Mouse (Mus musculus): ENCODE results near the gene Gm20388. TPM values are rescaled to one million over a fixed set of nuclear protein-coding genes. Genes with fewer than 3 reads are reported as not detected.

The Gm20388 gene
- polyA plus RNA-seq, 1 experiment from 2014 or later = 8.3 TPM

GRCm38 (mm10) chr8:123823532-123824123, 3913.0 kb downstream of the Gm20388 start:
- DNase-seq (ENCODE audit: low spot score) (no peak), ATAC-seq (replicated peaks; ENCODE audit: low FRiP score, low TSS enrichment, low read depth) (no peak)
- no peaks in the 10 kb centered on the region for H3K9me3 ChIP-seq (ENCODE audit: control insufficient read depth, low read length)
- no peak overlapping the region for H3K27ac ChIP-seq (ENCODE audit: low read depth)
- no peak overlapping the region for H3K4me2 ChIP-seq (ENCODE audit: low read length)
- H3K4me1 ChIP-seq (replicated peaks; ENCODE audit: control insufficient read depth, insufficient read depth, low read length) = no peaks in the 10 kb centered on the region
- H3K9ac ChIP-seq (ENCODE audit: low read length) = no peak overlapping the region
- peaks cover 29% of the 10 kb centered on the region for H3K36me3 ChIP-seq (ENCODE audit: control insufficient read depth, insufficient read depth, low read length)
- no peaks in the 10 kb centered on the region for H3K27me3 ChIP-seq (replicated peaks; ENCODE audit: control insufficient read depth, insufficient read depth, low read length)
- H3K4me3 ChIP-seq (ENCODE audit: low read depth, low read length) = no peak overlapping the region
- 82% methylated on average over 18 of the region's 18 CpGs for WGBS

GRCm38 (mm10) chr8:123826001-123826400, 3915.4 kb downstream of the Gm20388 start:
- no peak overlapping the region for H3K4me2 ChIP-seq (ENCODE audit: low read length)
- H3K27me3 ChIP-seq (replicated peaks; ENCODE audit: control insufficient read depth, insufficient read depth, low read length) = no peaks in the 10 kb centered on the region
- ATAC-seq (replicated peaks; ENCODE audit: low FRiP score, low TSS enrichment, low read depth) (no peak), DNase-seq (ENCODE audit: low spot score) (no peak)
- H3K27ac ChIP-seq (ENCODE audit: low read depth) = no peak overlapping the region
- no peak overlapping the region for H3K4me3 ChIP-seq (ENCODE audit: low read depth, low read length)
- H3K4me1 ChIP-seq (replicated peaks; ENCODE audit: control insufficient read depth, insufficient read depth, low read length) = no peaks in the 10 kb centered on the region
- no peak overlapping the region for H3K9ac ChIP-seq (ENCODE audit: low read length)
- H3K36me3 ChIP-seq (ENCODE audit: control insufficient read depth, insufficient read depth, low read length) = peaks cover 52% of the 10 kb centered on the region
- no peaks in the 10 kb centered on the region for H3K9me3 ChIP-seq (ENCODE audit: control insufficient read depth, low read length)
- WGBS = 62% methylated on average over 9 of the region's 9 CpGs

- Histone ChIP-seq H3K36me3 (ENCODE audit: control insufficient read depth, insufficient read depth, low read length) (peaks cover 55% of the 10 kb centered on the region), H3K4me1 (replicated peaks; ENCODE audit: control insufficient read depth, insufficient read depth, low read length) (no peaks in the 10 kb centered on the region), H3K9me3 (ENCODE audit: control insufficient read depth, low read length) (no peaks in the 10 kb centered on the region), H3K27ac (ENCODE audit: low read depth) (no peak overlapping the region), H3K27me3 (replicated peaks; ENCODE audit: control insufficient read depth, insufficient read depth, low read length) (no peaks in the 10 kb centered on the region), H3K9ac (ENCODE audit: low read length) (no peak overlapping the region), H3K4me2 (ENCODE audit: low read length) (no peak overlapping the region), H3K4me3 (ENCODE audit: low read depth, low read length) (no peak overlapping the region)
- DNase-seq (ENCODE audit: low spot score) (no peak), ATAC-seq (replicated peaks; ENCODE audit: low FRiP score, low TSS enrichment, low read depth) (no peak)
- WGBS = 90% methylated on average over 7 of the region's 7 CpGs
Observed at GRCm38 (mm10) chr8:123826758-123827157, 3916.1 kb downstream of the Gm20388 start.

DNA sequence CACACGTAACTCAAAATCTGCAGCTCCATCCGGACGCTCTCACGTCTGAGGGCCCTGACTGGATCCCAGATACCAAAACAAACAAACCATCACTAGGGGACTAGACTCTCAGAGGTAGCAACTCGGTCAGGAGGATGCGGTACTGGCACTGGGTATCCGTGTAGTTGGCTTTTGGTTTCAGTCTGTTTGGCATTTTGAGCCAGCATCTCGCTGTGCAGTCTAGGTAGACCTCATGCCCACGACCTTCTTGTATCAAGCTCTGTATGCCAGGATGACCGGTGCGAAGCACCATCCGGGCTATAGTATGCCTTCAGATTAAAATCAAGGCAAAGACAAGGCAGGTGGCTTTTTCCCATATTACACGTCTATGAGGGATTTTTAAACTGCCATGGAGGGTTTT, 3916.9 kb downstream of the Gm20388 start:
- H3K36me3 ChIP-seq (ENCODE audit: control insufficient read depth, insufficient read depth, low read length) = peaks cover 62% of the 10 kb centered on the region
- no peaks in the 10 kb centered on the region for H3K9me3 ChIP-seq (ENCODE audit: control insufficient read depth, low read length)
- H3K4me1 ChIP-seq (replicated peaks; ENCODE audit: control insufficient read depth, insufficient read depth, low read length) = no peaks in the 10 kb centered on the region
- H3K4me3 ChIP-seq (ENCODE audit: low read depth, low read length) = no peak overlapping the region
- no peak for ATAC-seq (replicated peaks; ENCODE audit: low FRiP score, low TSS enrichment, low read depth)
- no peaks in the 10 kb centered on the region for H3K27me3 ChIP-seq (replicated peaks; ENCODE audit: control insufficient read depth, insufficient read depth, low read length)
- no peak overlapping the region for H3K9ac ChIP-seq (ENCODE audit: low read length)
- 88% methylated on average over 13 of the region's 13 CpGs for WGBS
- H3K27ac ChIP-seq (ENCODE audit: low read depth) = no peak overlapping the region
- H3K4me2 ChIP-seq (ENCODE audit: low read length) = no peak overlapping the region
- no peak for DNase-seq (ENCODE audit: low spot score)

GRCm38 (mm10) chr8:123832757-123833156, 3922.1 kb downstream of the Gm20388 start:
- ATAC-seq (replicated peaks; ENCODE audit: low FRiP score, low TSS enrichment, low read depth) (no peak), DNase-seq (ENCODE audit: low spot score) (peak; percentile 67)
- no peak overlapping the region for H3K4me3 ChIP-seq (ENCODE audit: low read depth, low read length)
- no peak overlapping the region for H3K4me2 ChIP-seq (ENCODE audit: low read length)
- no peaks in the 10 kb centered on the region for H3K27me3 ChIP-seq (replicated peaks; ENCODE audit: control insufficient read depth, insufficient read depth, low read length)
- no peaks in the 10 kb centered on the region for H3K9me3 ChIP-seq (ENCODE audit: control insufficient read depth, low read length)
- WGBS = over 99% methylated on average over 4 of the region's 4 CpGs
- no peak overlapping the region for H3K27ac ChIP-seq (ENCODE audit: low read depth)
- no peaks in the 10 kb centered on the region for H3K4me1 ChIP-seq (replicated peaks; ENCODE audit: control insufficient read depth, insufficient read depth, low read length)
- peaks cover 82% of the 10 kb centered on the region for H3K36me3 ChIP-seq (ENCODE audit: control insufficient read depth, insufficient read depth, low read length)
- no peak overlapping the region for H3K9ac ChIP-seq (ENCODE audit: low read length)

- ATAC-seq (replicated peaks; ENCODE audit: low FRiP score, low TSS enrichment, low read depth) (no peak; the same call in 1 of the 2 replicates), DNase-seq (ENCODE audit: low spot score) (peak; percentile 77)
- Histone ChIP-seq H3K36me3 (ENCODE audit: control insufficient read depth, insufficient read depth, low read length) (peaks cover 59% of the 10 kb centered on the region), H3K4me1 (replicated peaks; ENCODE audit: control insufficient read depth, insufficient read depth, low read length) (no peaks in the 10 kb centered on the region), H3K27ac (ENCODE audit: low read depth) (no peak overlapping the region), H3K4me2 (ENCODE audit: low read length) (no peak overlapping the region), H3K9me3 (ENCODE audit: control insufficient read depth, low read length) (no peaks in the 10 kb centered on the region), H3K27me3 (replicated peaks; ENCODE audit: control insufficient read depth, insufficient read depth, low read length) (no peaks in the 10 kb centered on the region), H3K4me3 (ENCODE audit: low read depth, low read length) (no peak overlapping the region), H3K9ac (ENCODE audit: low read length) (no peak overlapping the region)
- 58% methylated on average over 9 of the region's 9 CpGs for WGBS
Observed at GRCm38 (mm10) chr8:123835451-123835850, 3924.8 kb downstream of the Gm20388 start.

DNA sequence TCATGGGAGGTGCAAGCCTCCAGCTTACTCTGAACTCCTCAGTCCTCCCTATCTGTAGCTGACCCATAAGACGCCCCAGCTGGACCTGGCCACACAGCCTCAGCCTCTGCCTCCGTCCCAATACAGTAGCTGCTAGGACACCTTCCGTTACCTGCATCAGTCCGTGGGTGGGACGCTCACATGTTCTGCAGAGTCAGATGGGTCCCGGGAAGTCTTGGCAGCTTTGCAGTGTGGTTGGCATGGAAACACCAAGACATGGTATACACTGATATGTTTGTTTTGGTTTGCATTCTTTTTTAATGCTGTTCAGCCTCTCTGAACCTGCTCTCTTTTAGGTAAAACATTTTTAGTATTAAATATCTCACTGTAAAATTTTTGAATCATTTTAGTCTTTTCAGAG, 3925.7 kb downstream of the Gm20388 start:
- no peak overlapping the region for H3K4me3 ChIP-seq (ENCODE audit: low read depth, low read length)
- no peak for ATAC-seq (replicated peaks; ENCODE audit: low FRiP score, low TSS enrichment, low read depth)
- no peak overlapping the region for H3K27ac ChIP-seq (ENCODE audit: low read depth)
- 90% methylated on average over 6 of the region's 6 CpGs for WGBS
- no peak for DNase-seq (ENCODE audit: low spot score)
- no peak overlapping the region for H3K9ac ChIP-seq (ENCODE audit: low read length)
- H3K4me2 ChIP-seq (ENCODE audit: low read length) = no peak overlapping the region
- no peaks in the 10 kb centered on the region for H3K4me1 ChIP-seq (replicated peaks; ENCODE audit: control insufficient read depth, insufficient read depth, low read length)
- H3K36me3 ChIP-seq (ENCODE audit: control insufficient read depth, insufficient read depth, low read length) = peaks cover 54% of the 10 kb centered on the region
- H3K27me3 ChIP-seq (replicated peaks; ENCODE audit: control insufficient read depth, insufficient read depth, low read length) = no peaks in the 10 kb centered on the region
- no peaks in the 10 kb centered on the region for H3K9me3 ChIP-seq (ENCODE audit: control insufficient read depth, low read length)

- Histone ChIP-seq H3K27ac (ENCODE audit: low read depth) (no peak overlapping the region), H3K27me3 (replicated peaks; ENCODE audit: control insufficient read depth, insufficient read depth, low read length) (no peaks in the 10 kb centered on the region), H3K4me2 (ENCODE audit: low read length) (no peak overlapping the region), H3K36me3 (ENCODE audit: control insufficient read depth, insufficient read depth, low read length) (peaks cover 41% of the 10 kb centered on the region), H3K9ac (ENCODE audit: low read length) (no peak overlapping the region), H3K9me3 (ENCODE audit: control insufficient read depth, low read length) (no peaks in the 10 kb centered on the region), H3K4me1 (replicated peaks; ENCODE audit: control insufficient read depth, insufficient read depth, low read length) (no peaks in the 10 kb centered on the region), H3K4me3 (ENCODE audit: low read depth, low read length) (no peak overlapping the region)
- no peak for ATAC-seq (replicated peaks; ENCODE audit: low FRiP score, low TSS enrichment, low read depth)
- WGBS = 69% methylated on average over 9 of the region's 9 CpGs
- peak; percentile 76 for DNase-seq (ENCODE audit: low spot score)
Observed at GRCm38 (mm10) chr8:123838496-123838895, 3927.9 kb downstream of the Gm20388 start.

DNA sequence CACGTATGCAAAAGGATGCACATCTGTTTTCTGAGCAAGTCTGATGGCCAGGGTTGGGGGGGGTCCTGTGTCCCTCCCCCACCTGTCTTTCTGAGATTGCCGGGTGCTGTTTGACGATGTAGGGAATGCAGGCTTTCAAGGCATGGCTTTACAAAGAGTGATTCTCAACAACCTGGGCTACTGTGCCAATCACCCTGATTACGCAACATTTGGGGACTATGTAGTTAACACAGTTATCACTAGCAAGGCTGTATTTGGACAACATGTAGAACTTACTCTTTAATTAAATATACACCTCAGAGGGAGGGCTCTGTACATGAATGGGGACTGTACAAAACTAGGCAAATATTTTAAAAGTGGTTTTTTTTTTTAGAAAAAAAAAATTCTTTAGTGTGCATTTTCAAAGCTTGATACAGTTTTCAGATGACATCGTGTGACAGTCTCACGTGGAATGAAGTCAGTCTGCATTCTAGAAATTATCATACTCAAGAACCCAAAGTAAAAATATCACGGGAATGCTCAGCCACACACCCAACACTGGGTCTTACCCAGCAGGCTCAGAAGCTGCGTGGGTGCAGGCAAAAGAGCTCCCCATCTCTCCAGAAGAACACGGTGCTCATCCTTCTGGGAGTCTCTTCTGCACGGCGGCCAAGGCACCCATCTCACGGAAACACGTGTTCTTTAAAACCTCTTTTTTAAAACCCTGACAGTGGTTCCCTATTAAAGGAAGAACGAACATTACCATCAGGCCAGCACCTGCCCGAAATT, 3930.1 kb downstream of the Gm20388 start:
- Histone ChIP-seq H3K4me1 (replicated peaks; ENCODE audit: control insufficient read depth, insufficient read depth, low read length) (no peaks in the 10 kb centered on the region), H3K4me2 (ENCODE audit: low read length) (no peak overlapping the region), H3K36me3 (ENCODE audit: control insufficient read depth, insufficient read depth, low read length) (peaks cover 21% of the 10 kb centered on the region; the same call in 1 of the 2 replicates), H3K27me3 (replicated peaks; ENCODE audit: control insufficient read depth, insufficient read depth, low read length) (no peaks in the 10 kb centered on the region), H3K9ac (ENCODE audit: low read length) (no peak overlapping the region), H3K4me3 (ENCODE audit: low read depth, low read length) (no peak overlapping the region), H3K9me3 (ENCODE audit: control insufficient read depth, low read length) (no peaks in the 10 kb centered on the region), H3K27ac (ENCODE audit: low read depth) (no peak overlapping the region)
- DNase-seq (ENCODE audit: low spot score) (no peak), ATAC-seq (replicated peaks; ENCODE audit: low FRiP score, low TSS enrichment, low read depth) (no peak)
- WGBS = 92% methylated on average over 15 of the region's 15 CpGs
